36 mouse cellular contexts compared by ENCODE assay signal in genomic region chrX:11289244-11289643, GRCm38 (mm10). TPM values are rescaled to one million over a fixed set of nuclear protein-coding genes. Genes with fewer than 3 reads are reported as not detected.
"Had no signal": no experiment of that assay in that cellular context is flagged by ENCODE, and none has a peak within 500 bp of the region (broad histone marks: within the 10 kb centered on the region; RNA-seq: fewer than 3 reads in every experiment).

No protein-coding gene starts in this region.

- DNase-seq: gastrocnemius, postnatal 25 days; kidney, adult 18-20 months had no signal

- H3K4me1 ChIP-seq: heart, embryonic 10.5 days; hindbrain, embryonic 10.5 days; hindbrain, embryonic 12.5 days; limb, embryonic 13.5 days; limb, embryonic 15.5 days; liver, embryonic 12.5 days had no signal

- H3K36me3 ChIP-seq: heart, embryonic 10.5 days; heart, embryonic 12.5 days; hindbrain, embryonic 10.5 days; hindbrain, embryonic 12.5 days; intestine, embryonic 15.5 days; limb, embryonic 13.5 days; limb, embryonic 15.5 days; liver, embryonic 12.5 days had no signal

- H3K27me3 ChIP-seq: intestine, embryonic 15.5 days had no signal

- H3K4me3 ChIP-seq: heart, embryonic 10.5 days; heart, embryonic 12.5 days; hindbrain, embryonic 10.5 days; hindbrain, embryonic 12.5 days; intestine, embryonic 15.5 days; layer of hippocampus, adult 2 months; left cerebral cortex, adult 2 months; limb, embryonic 13.5 days; limb, embryonic 15.5 days; liver, embryonic 12.5 days had no signal

- H3K27ac ChIP-seq: heart, embryonic 10.5 days; hindbrain, embryonic 10.5 days; hindbrain, embryonic 12.5 days; hindbrain, embryonic 14.5 days; intestine, embryonic 15.5 days; layer of hippocampus, adult 2 months; left cerebral cortex, adult 2 months; limb, embryonic 13.5 days; limb, embryonic 15.5 days; liver, embryonic 12.5 days; liver, embryonic 14.5 days had no signal

- ATAC-seq: hindbrain, embryonic 16.5 days; inflammation-experienced regulatory T-cells, adult 6 months; intestine, postnatal 0 days; liver, embryonic 12.5 days had no signal

- H3K9me3 ChIP-seq: heart, embryonic 10.5 days; heart, embryonic 12.5 days; hindbrain, embryonic 10.5 days; hindbrain, embryonic 12.5 days; intestine, embryonic 15.5 days; limb, embryonic 13.5 days; limb, embryonic 15.5 days; liver, embryonic 12.5 days had no signal

RNA-seq across cellular contexts. Expression of gene H2al1a, which starts 9.8 kb away (rescaled TPM):
- total RNA-seq: gastrocnemius, adult 8-10 months; gastrocnemius, postnatal 25 days; gastrocnemius, postnatal 4 days; granulocyte monocyte progenitor cell, adult 5-6 weeks; heart, adult 18-20 months; heart, adult 8-10 months; heart, postnatal 10 days; heart, postnatal 25 days; heart, postnatal 4 days; layer of hippocampus, adult 2 months; layer of hippocampus, postnatal 10 days; layer of hippocampus, postnatal 25 days; left cerebral cortex, adult 2 months; left cerebral cortex, postnatal 14 days; left cerebral cortex, postnatal 36 days; liver, adult 2 months had no signal
- polyA plus RNA-seq: heart, embryonic 10.5 days; heart, embryonic 12.5 days; heart, embryonic 14.5 days; heart, embryonic 16.5 days; hindbrain, embryonic 10.5 days; hindbrain, embryonic 12.5 days; hindbrain, embryonic 14.5 days; hindbrain, embryonic 16.5 days; inflammation-experienced regulatory T-cells, adult 6 months; intestine, embryonic 15.5 days; intestine, postnatal 0 days; kidney, embryonic 14.5 days; kidney, embryonic 16.5 days; limb, embryonic 11.5 days; limb, embryonic 13.5 days; limb, embryonic 15.5 days; liver, adult 2 months; liver, embryonic 12.5 days; liver, embryonic 14.5 days; liver, embryonic 16.5 days had no signal

RNA-seq across cellular contexts. Expression of gene H2al1b, which starts 13.0 kb away (rescaled TPM):
- total RNA-seq: gastrocnemius, adult 8-10 months; gastrocnemius, postnatal 25 days; gastrocnemius, postnatal 4 days; granulocyte monocyte progenitor cell, adult 5-6 weeks; heart, adult 18-20 months; heart, adult 8-10 months; heart, postnatal 10 days; heart, postnatal 25 days; heart, postnatal 4 days; layer of hippocampus, adult 2 months; layer of hippocampus, postnatal 10 days; layer of hippocampus, postnatal 25 days; left cerebral cortex, adult 2 months; left cerebral cortex, postnatal 14 days; left cerebral cortex, postnatal 36 days; liver, adult 2 months had no signal
- polyA plus RNA-seq: heart, embryonic 10.5 days; heart, embryonic 12.5 days; heart, embryonic 14.5 days; heart, embryonic 16.5 days; hindbrain, embryonic 10.5 days; hindbrain, embryonic 12.5 days; hindbrain, embryonic 14.5 days; hindbrain, embryonic 16.5 days; inflammation-experienced regulatory T-cells, adult 6 months; intestine, embryonic 15.5 days; intestine, postnatal 0 days; kidney, embryonic 14.5 days; kidney, embryonic 16.5 days; limb, embryonic 11.5 days; limb, embryonic 13.5 days; limb, embryonic 15.5 days; liver, adult 2 months; liver, embryonic 12.5 days; liver, embryonic 14.5 days; liver, embryonic 16.5 days had no signal

RNA-seq across cellular contexts. Expression of gene H2al1c, which starts 16.2 kb away (rescaled TPM):
- total RNA-seq: gastrocnemius, adult 8-10 months; gastrocnemius, postnatal 25 days; gastrocnemius, postnatal 4 days; granulocyte monocyte progenitor cell, adult 5-6 weeks; heart, adult 18-20 months; heart, adult 8-10 months; heart, postnatal 10 days; heart, postnatal 25 days; heart, postnatal 4 days; layer of hippocampus, adult 2 months; layer of hippocampus, postnatal 10 days; layer of hippocampus, postnatal 25 days; left cerebral cortex, adult 2 months; left cerebral cortex, postnatal 14 days; left cerebral cortex, postnatal 36 days; liver, adult 2 months had no signal
- polyA plus RNA-seq: heart, embryonic 10.5 days; heart, embryonic 12.5 days; heart, embryonic 14.5 days; heart, embryonic 16.5 days; hindbrain, embryonic 10.5 days; hindbrain, embryonic 12.5 days; hindbrain, embryonic 14.5 days; hindbrain, embryonic 16.5 days; inflammation-experienced regulatory T-cells, adult 6 months; intestine, embryonic 15.5 days; intestine, postnatal 0 days; kidney, embryonic 14.5 days; kidney, embryonic 16.5 days; limb, embryonic 11.5 days; limb, embryonic 13.5 days; limb, embryonic 15.5 days; liver, adult 2 months; liver, embryonic 12.5 days; liver, embryonic 14.5 days; liver, embryonic 16.5 days had no signal

RNA-seq across cellular contexts. Expression of gene H2al1d, which starts 19.4 kb away (rescaled TPM):
- total RNA-seq: gastrocnemius, adult 8-10 months; gastrocnemius, postnatal 25 days; gastrocnemius, postnatal 4 days; granulocyte monocyte progenitor cell, adult 5-6 weeks; heart, adult 18-20 months; heart, adult 8-10 months; heart, postnatal 10 days; heart, postnatal 25 days; heart, postnatal 4 days; layer of hippocampus, adult 2 months; layer of hippocampus, postnatal 10 days; layer of hippocampus, postnatal 25 days; left cerebral cortex, adult 2 months; left cerebral cortex, postnatal 14 days; left cerebral cortex, postnatal 36 days; liver, adult 2 months had no signal
- polyA plus RNA-seq: heart, embryonic 10.5 days; heart, embryonic 12.5 days; heart, embryonic 14.5 days; heart, embryonic 16.5 days; hindbrain, embryonic 10.5 days; hindbrain, embryonic 12.5 days; hindbrain, embryonic 14.5 days; hindbrain, embryonic 16.5 days; inflammation-experienced regulatory T-cells, adult 6 months; intestine, embryonic 15.5 days; intestine, postnatal 0 days; kidney, embryonic 14.5 days; kidney, embryonic 16.5 days; limb, embryonic 11.5 days; limb, embryonic 13.5 days; limb, embryonic 15.5 days; liver, adult 2 months; liver, embryonic 12.5 days; liver, embryonic 14.5 days; liver, embryonic 16.5 days had no signal

RNA-seq across cellular contexts. Expression of gene H2al1e, which starts 22.5 kb away (rescaled TPM):
- total RNA-seq: gastrocnemius, adult 8-10 months; gastrocnemius, postnatal 25 days; gastrocnemius, postnatal 4 days; granulocyte monocyte progenitor cell, adult 5-6 weeks; heart, adult 18-20 months; heart, adult 8-10 months; heart, postnatal 10 days; heart, postnatal 25 days; heart, postnatal 4 days; layer of hippocampus, adult 2 months; layer of hippocampus, postnatal 10 days; layer of hippocampus, postnatal 25 days; left cerebral cortex, adult 2 months; left cerebral cortex, postnatal 14 days; left cerebral cortex, postnatal 36 days; liver, adult 2 months had no signal
- polyA plus RNA-seq: heart, embryonic 10.5 days; heart, embryonic 12.5 days; heart, embryonic 14.5 days; heart, embryonic 16.5 days; hindbrain, embryonic 10.5 days; hindbrain, embryonic 12.5 days; hindbrain, embryonic 14.5 days; hindbrain, embryonic 16.5 days; inflammation-experienced regulatory T-cells, adult 6 months; intestine, embryonic 15.5 days; intestine, postnatal 0 days; kidney, embryonic 14.5 days; kidney, embryonic 16.5 days; limb, embryonic 11.5 days; limb, embryonic 13.5 days; limb, embryonic 15.5 days; liver, adult 2 months; liver, embryonic 12.5 days; liver, embryonic 14.5 days; liver, embryonic 16.5 days had no signal
